Mouse (Mus musculus) C2C12 (cell line): ENCODE measurements around the gene Rnf169. TPM values are rescaled to one million over a fixed set of nuclear protein-coding genes. Genes with fewer than 3 reads are reported as not detected.
"Not testable (repeated sequence)": the region's sequence is repeated elsewhere in the genome, so short reads cannot be mapped to it uniquely, and the experiment has no call there.

Experiments
- H3K27me3 ChIP-seq: one replicate; pipeline ENCODE4 v1.6.1; 2011; ENCODE audit not compliant: control insufficient read depth, insufficient read depth, insufficient read length
- H3K36me3 ChIP-seq: one replicate; pipeline ENCODE4 v1.6.1; 2011; ENCODE audit not compliant: control insufficient read depth, insufficient read depth
- H3K4me3 ChIP-seq: one replicate; pipeline ENCODE4 v1.5.1; 2011; ENCODE audit warnings: mild to moderate bottlenecking, control low read depth; ENCODE audit not compliant: poor library complexity, insufficient read depth, severe bottlenecking
- H3K79me2 ChIP-seq: one replicate; pipeline ENCODE4 v1.6.1; 2011; ENCODE audit not compliant: control insufficient read depth, insufficient read depth
- H3K79me3 ChIP-seq: one replicate; pipeline ENCODE4 v1.6.1; 2011; ENCODE audit warnings: low read depth, control low read depth
- H3ac ChIP-seq: one replicate; pipeline ENCODE3; 2011; ENCODE audit warnings: low read depth; ENCODE audit not compliant: control insufficient read depth, insufficient read length
- CEBPB ChIP-seq: IDR thresholded peaks from one replicate; pipeline ENCODE4 v1.6.1; 2011; ENCODE audit warnings: low read depth, mild to moderate bottlenecking, control low read depth, moderate library complexity
- CTCF ChIP-seq: IDR thresholded peaks from one replicate; pipeline ENCODE4 v1.5.1; 2011; ENCODE audit not compliant: control insufficient read depth, insufficient read depth, insufficient read length
- FOSL1 ChIP-seq: IDR thresholded peaks from one replicate; pipeline ENCODE4 v1.8.0; 2011; ENCODE audit warnings: mild to moderate bottlenecking, low read length; ENCODE audit not compliant: poor library complexity, insufficient read depth, severe bottlenecking
- MAX ChIP-seq: IDR thresholded peaks from one replicate; pipeline ENCODE4 v1.6.1; 2011; ENCODE audit warnings: mild to moderate bottlenecking, control low read depth
- MYOD1 ChIP-seq: IDR thresholded peaks from one replicate; pipeline ENCODE4 v1.6.1; 2011; ENCODE audit warnings: low read depth; ENCODE audit not compliant: control insufficient read depth, insufficient read length
- MYOG ChIP-seq: IDR thresholded peaks from one replicate; pipeline ENCODE4 v1.6.1; 2011; ENCODE audit not compliant: control insufficient read depth, insufficient read length; ENCODE audit errors: extremely low read depth
- USF1 ChIP-seq: IDR thresholded peaks from one replicate; pipeline ENCODE4 v1.6.1; 2011; ENCODE audit warnings: low read depth, mild to moderate bottlenecking, control low read depth, moderate library complexity
- polyA plus RNA-seq: library from polyadenylated mRNA; unstranded; fragments of >200 nt; fragmentation: generic; extraction: Trizol; gene quantifications from one replicate; pipeline ENCODE4 v1.2.1, GENCODE M21; 2012; ENCODE audit warnings: missing spikeins

Rnf169 gene
- polyA plus RNA-seq, 1 experiment, result 3.2 TPM

DNA sequence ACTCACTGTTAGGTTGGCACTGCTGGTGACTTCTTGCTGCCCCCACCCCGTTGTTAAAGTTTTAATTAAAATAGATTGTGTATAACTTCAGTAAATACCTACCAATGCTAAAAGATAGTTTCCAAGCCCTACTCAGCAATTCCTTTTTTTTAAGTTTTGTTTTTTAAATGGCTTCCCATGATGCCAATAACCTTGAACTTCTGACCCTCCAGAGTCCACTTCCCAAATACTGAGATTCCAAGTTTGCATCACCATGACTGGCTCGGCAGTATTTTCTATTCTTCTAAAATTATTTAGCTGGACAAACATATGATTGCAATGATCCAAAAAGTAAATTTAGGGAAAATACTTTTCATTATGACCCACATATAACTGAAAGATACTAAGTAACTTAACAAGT, 2.2 kb downstream of the Rnf169 start:
- H3K4me3 ChIP-seq, result no peak overlapping the region
- TF ChIP-seq FOSL1 (no peak), CEBPB (no peak), USF1 (no peak), MAX (no peak), MYOG (no peak), MYOD1 (no peak), CTCF (no peak)
- H3K27me3 ChIP-seq, result no peaks in the 10 kb centered on the region
- H3K79me3 ChIP-seq, result peaks cover 49% of the 10 kb centered on the region
- H3ac ChIP-seq, result no peak overlapping the region
- H3K79me2 ChIP-seq, result peaks cover 70% of the 10 kb centered on the region
- H3K36me3 ChIP-seq, result no peaks in the 10 kb centered on the region

- Histone ChIP-seq H3K27me3 (no peaks in the 10 kb centered on the region), H3ac (no peak overlapping the region), H3K79me3 (peaks cover 58% of the 10 kb centered on the region), H3K4me3 (no peak overlapping the region), H3K79me2 (peaks cover 89% of the 10 kb centered on the region), H3K36me3 (no peaks in the 10 kb centered on the region)
- no peak for TF ChIP-seq MAX
- no peak for TF ChIP-seq USF1
- TF ChIP-seq FOSL1, result no peak
- no peak for TF ChIP-seq MYOG
- TF ChIP-seq CTCF, result no peak
- no peak for TF ChIP-seq CEBPB
- no peak for TF ChIP-seq MYOD1
These were observed 4.3 kb downstream of the Rnf169 start for GRCm38 (mm10) chr7:99975819-99976575.

GRCm38 (mm10) chr7:99974208-99974970, 5.9 kb downstream of the Rnf169 start:
- H3K79me2 ChIP-seq, result peaks cover 92% of the 10 kb centered on the region
- TF ChIP-seq MYOD1, result no peak
- TF ChIP-seq MYOG, result no peak
- no peak for TF ChIP-seq FOSL1
- TF ChIP-seq USF1, result no peak
- H3K27me3 ChIP-seq, result no peaks in the 10 kb centered on the region
- H3K36me3 ChIP-seq, result no peaks in the 10 kb centered on the region
- peaks cover 61% of the 10 kb centered on the region for H3K79me3 ChIP-seq
- H3ac ChIP-seq, result no peak overlapping the region
- H3K4me3 ChIP-seq, result no peak overlapping the region

GRCm38 (mm10) chr7:99972912-99973311, 7.3 kb downstream of the Rnf169 start:
- H3K79me2 ChIP-seq, result peaks cover 92% of the 10 kb centered on the region
- peaks cover 55% of the 10 kb centered on the region for H3K79me3 ChIP-seq
- H3K36me3 ChIP-seq, H3ac ChIP-seq, H3K4me3 ChIP-seq, H3K27me3 ChIP-seq: not testable (repeated sequence)

DNA sequence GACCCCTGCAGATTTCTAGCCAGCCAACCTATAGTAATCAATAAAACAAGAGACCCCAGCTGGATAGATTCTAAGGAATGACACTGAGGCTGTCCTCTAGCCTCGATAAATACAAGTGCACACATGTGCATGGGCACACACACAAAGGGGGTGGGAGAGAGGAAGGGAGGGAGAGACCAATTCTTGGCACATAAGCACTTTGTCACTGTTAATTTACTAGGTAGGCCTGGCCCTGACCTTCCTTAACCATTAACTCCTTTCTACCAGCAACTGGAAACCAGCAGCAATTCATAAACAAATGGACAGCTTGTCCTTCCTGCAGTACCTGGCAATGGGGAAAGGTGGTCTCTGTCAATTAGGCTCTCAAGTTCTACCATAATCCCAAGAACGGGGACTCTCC, 8.3 kb downstream of the Rnf169 start:
- TF ChIP-seq CEBPB, result no peak
- no peaks in the 10 kb centered on the region for H3K36me3 ChIP-seq
- H3ac ChIP-seq, result no peak overlapping the region
- H3K27me3 ChIP-seq, result no peaks in the 10 kb centered on the region
- H3K4me3 ChIP-seq, result no peak overlapping the region
- H3K79me3 ChIP-seq, result peaks cover 52% of the 10 kb centered on the region
- peaks cover 92% of the 10 kb centered on the region for H3K79me2 ChIP-seq

DNA sequence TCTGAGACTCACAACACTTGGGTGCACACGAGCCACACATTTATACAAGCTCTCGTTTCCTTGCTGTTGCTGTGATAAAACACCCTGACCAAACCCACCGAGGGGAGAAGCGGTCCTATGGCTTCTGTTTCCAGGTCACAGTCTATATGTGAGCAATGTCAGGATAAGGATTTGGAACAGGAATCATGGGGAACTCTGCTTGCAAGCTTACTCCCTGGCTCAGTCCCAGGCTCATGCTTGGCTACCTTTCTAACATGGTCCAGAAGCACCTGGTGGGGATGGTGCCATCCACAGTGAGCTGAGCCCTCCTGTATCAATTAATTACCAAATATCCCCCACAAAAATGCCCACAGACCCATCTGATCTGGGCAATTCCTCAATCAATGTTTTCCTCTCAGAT, 11.1 kb downstream of the Rnf169 start:
- no peak overlapping the region for H3K4me3 ChIP-seq
- peaks cover 93% of the 10 kb centered on the region for H3K79me2 ChIP-seq
- H3K79me3 ChIP-seq, result peaks cover 55% of the 10 kb centered on the region
- TF ChIP-seq FOSL1 (no peak), MYOD1 (no peak), USF1 (no peak), CTCF (no peak), CEBPB (no peak), MAX (no peak), MYOG (no peak)
- no peaks in the 10 kb centered on the region for H3K36me3 ChIP-seq
- no peaks in the 10 kb centered on the region for H3K27me3 ChIP-seq
- no peak overlapping the region for H3ac ChIP-seq
